Mouse (Mus musculus): Measurements from ENCODE around the gene Saa3. TPM values are rescaled to one million over a fixed set of nuclear protein-coding genes. Genes with fewer than 3 reads are reported as not detected.

The Saa3 gene
- total RNA-seq (2014; fragmentation: Nextera tagmentation), result not detected in 2 replicates
- 1.0 TPM in 1 of 2 replicates, not detected in the other for total RNA-seq (2017)
- not detected in 2 replicates for polyA plus RNA-seq (2012)

DNA sequence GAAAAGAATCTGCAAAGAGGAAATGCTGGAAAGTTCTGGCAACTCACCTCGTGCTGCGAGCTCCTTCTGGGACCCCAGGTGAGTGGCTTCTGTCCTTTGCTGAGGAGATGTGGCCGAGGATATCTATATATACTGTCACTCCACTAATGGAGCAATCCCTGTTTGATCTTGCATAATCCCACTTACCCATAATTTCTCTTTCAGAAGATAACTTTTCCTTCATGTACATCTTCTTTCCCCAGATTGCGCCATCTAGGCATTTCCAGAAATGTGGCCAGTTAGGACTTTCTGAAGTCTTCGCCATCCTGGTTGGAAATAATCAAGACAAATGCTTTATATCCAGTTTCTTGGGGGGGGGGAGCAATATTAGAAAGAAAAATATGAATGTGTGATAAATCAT, at the start of gene Saa3:
Gene Saa3, minus strand, starts transcription at position 101 of the 400 bp plus-strand sequence.
- H3K4me1 ChIP-seq (ENCODE audit: insufficient read depth, low read depth, low read length), result peaks cover 26% of the 10 kb centered on the region
- no peak for ATAC-seq (ENCODE audit: extremely low read depth, insufficient number of reproducible peaks, low FRiP score, poor library complexity, severe bottlenecking)
- DNase-seq (ENCODE audit: low spot score), result no peak
- H3K36me3 ChIP-seq (replicated peaks), result no peaks in the 10 kb centered on the region
- H3K27me3 ChIP-seq (ENCODE audit: insufficient read depth, low read length), result peaks cover 22% of the 10 kb centered on the region
- H3K4me3 ChIP-seq (ENCODE audit: low read depth, low read length), result no peak within 1 kb of the TSS
- TF ChIP-seq TAL1 (conservative IDR thresholded peaks at IDR 0.05; ENCODE audit: low read depth, low read length) (no peak), POLR2AphosphoS5 (IDR thresholded peaks at IDR 0.05; ENCODE audit: insufficient replicate concordance, low read depth, low read length) (no peak), CTCF (IDR thresholded peaks at IDR 0.05; ENCODE audit: low read depth, low read length) (no peak), GATA2 (IDR thresholded peaks at IDR 0.05; ENCODE audit: borderline replicate concordance, low read depth, low read length) (no peak), GATA1 (IDR thresholded peaks at IDR 0.05; ENCODE audit: borderline replicate concordance, low read length) (no peak)
- H3K9me3 ChIP-seq (replicated peaks), result no peaks in the 10 kb centered on the region

DNA sequence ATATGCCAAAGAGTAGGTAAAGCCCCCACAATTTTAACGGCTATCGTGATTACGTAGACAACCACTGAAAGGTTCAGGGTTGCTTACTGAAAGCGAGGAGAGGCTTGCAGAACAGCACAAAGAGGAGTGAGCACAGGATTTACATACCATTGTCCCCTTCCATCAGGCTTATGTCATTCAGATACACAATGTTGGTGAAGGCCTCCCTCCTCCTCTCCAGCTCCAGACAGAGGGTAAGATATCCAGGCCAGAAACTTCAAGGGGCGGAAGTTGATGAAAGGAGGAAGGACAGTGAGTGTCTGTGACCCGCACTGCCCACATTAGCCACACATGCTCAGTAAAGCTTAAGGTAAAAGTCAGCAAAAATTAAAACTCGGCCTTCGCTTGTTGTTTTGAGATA, 49.2 kb upstream of the Saa3 start:
- TF ChIP-seq GATA1 (IDR thresholded peaks at IDR 0.05; ENCODE audit: borderline replicate concordance, low read length) (no peak), GATA2 (IDR thresholded peaks at IDR 0.05; ENCODE audit: borderline replicate concordance, low read depth, low read length) (no peak), TAL1 (conservative IDR thresholded peaks at IDR 0.05; ENCODE audit: low read depth, low read length) (no peak), CTCF (IDR thresholded peaks at IDR 0.05; ENCODE audit: low read depth, low read length) (no peak), POLR2AphosphoS5 (IDR thresholded peaks at IDR 0.05; ENCODE audit: insufficient replicate concordance, low read depth, low read length) (no peak)
- peaks cover 83% of the 10 kb centered on the region for H3K36me3 ChIP-seq (replicated peaks)
- no peaks in the 10 kb centered on the region for H3K27me3 ChIP-seq (ENCODE audit: insufficient read depth, low read length)
- H3K9me3 ChIP-seq (replicated peaks), result no peaks in the 10 kb centered on the region
- H3K4me3 ChIP-seq (ENCODE audit: low read depth, low read length), result no peak overlapping the region
- H3K4me1 ChIP-seq (ENCODE audit: insufficient read depth, low read depth, low read length), result peaks cover 8% of the 10 kb centered on the region
- ATAC-seq (ENCODE audit: extremely low read depth, insufficient number of reproducible peaks, low FRiP score, poor library complexity, severe bottlenecking) (no peak), DNase-seq (ENCODE audit: low spot score) (no peak)

DNA sequence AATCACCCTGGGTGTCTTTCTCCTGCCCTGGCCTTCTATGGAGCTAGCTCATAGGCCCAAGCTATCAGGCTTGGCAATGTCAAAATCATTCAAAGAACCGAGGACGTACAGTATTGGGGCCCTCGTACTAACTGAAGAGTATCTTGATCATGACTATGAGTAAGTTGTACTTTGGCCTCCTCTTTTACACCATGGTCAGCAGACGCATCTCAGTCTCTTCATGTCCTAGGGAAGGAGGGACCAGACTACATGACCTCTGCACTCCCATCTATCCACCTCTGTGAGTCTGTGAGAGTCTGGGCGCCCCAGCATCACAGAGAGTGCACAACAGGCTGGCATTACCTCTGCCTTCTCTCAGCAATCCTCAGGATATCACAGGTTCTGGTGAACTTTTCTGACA, 47.1 kb upstream of the Saa3 start:
- DNase-seq (ENCODE audit: low spot score), result no peak
- no peak overlapping the region for H3K4me3 ChIP-seq (ENCODE audit: low read depth, low read length)
- TF ChIP-seq GATA1 (IDR thresholded peaks at IDR 0.05; ENCODE audit: borderline replicate concordance, low read length) (no peak), TAL1 (conservative IDR thresholded peaks at IDR 0.05; ENCODE audit: low read depth, low read length) (no peak), GATA2 (IDR thresholded peaks at IDR 0.05; ENCODE audit: borderline replicate concordance, low read depth, low read length) (no peak), CTCF (IDR thresholded peaks at IDR 0.05; ENCODE audit: low read depth, low read length) (no peak), POLR2AphosphoS5 (IDR thresholded peaks at IDR 0.05; ENCODE audit: insufficient replicate concordance, low read depth, low read length) (no peak)
- no peaks in the 10 kb centered on the region for H3K9me3 ChIP-seq (replicated peaks)
- no peak for ATAC-seq (ENCODE audit: extremely low read depth, insufficient number of reproducible peaks, low FRiP score, poor library complexity, severe bottlenecking)
- peaks cover 10% of the 10 kb centered on the region for H3K4me1 ChIP-seq (ENCODE audit: insufficient read depth, low read depth, low read length)
- H3K27me3 ChIP-seq (ENCODE audit: insufficient read depth, low read length), result no peaks in the 10 kb centered on the region
- H3K36me3 ChIP-seq (replicated peaks), result peaks cover 73% of the 10 kb centered on the region

DNA sequence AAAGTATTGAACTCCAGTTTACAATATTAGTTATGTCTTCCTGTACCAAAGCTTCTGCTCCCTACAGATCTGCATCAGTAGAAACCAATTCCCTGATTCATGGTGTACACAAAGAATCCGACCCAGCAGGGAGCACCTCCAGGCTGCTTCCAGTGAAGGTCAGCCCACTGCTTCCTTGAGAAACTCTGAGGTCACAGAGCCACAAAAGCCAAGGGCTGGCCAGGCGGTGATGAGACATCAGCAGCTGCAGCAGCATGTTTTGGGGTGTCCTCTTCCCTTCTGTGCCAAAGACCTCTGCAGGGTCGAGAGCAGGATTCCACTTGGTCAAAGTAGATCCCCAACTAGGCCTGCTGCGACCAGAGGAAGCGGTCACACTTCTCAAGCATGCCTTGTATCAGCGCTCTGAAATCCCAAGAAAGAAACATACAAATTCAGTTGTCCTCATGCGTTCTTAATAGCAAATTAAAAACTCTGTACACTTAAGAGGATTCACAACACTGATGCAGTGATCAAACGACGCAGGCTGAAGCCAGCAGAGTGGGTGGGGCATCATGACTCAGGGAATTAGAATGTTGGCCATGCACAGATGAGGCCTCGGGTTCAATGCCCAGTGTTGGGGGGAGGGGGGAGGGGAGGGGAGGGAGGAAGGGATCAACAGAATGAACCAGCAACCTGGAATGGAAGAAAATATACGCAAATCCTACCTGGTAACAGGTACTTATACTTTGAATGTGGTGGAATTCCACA, 45.7 kb upstream of the Saa3 start:
- Histone ChIP-seq H3K4me1 (ENCODE audit: insufficient read depth, low read depth, low read length) (peaks cover 10% of the 10 kb centered on the region), H3K4me3 (ENCODE audit: low read depth, low read length) (no peak overlapping the region), H3K27me3 (ENCODE audit: insufficient read depth, low read length) (no peaks in the 10 kb centered on the region), H3K36me3 (replicated peaks) (peaks cover 63% of the 10 kb centered on the region), H3K9me3 (replicated peaks) (no peaks in the 10 kb centered on the region)
- DNase-seq (ENCODE audit: low spot score) (no peak), ATAC-seq (ENCODE audit: extremely low read depth, insufficient number of reproducible peaks, low FRiP score, poor library complexity, severe bottlenecking) (no peak)
- TF ChIP-seq CTCF (IDR thresholded peaks at IDR 0.05; ENCODE audit: low read depth, low read length) (no peak), GATA2 (IDR thresholded peaks at IDR 0.05; ENCODE audit: borderline replicate concordance, low read depth, low read length) (no peak), POLR2AphosphoS5 (IDR thresholded peaks at IDR 0.05; ENCODE audit: insufficient replicate concordance, low read depth, low read length) (no peak), GATA1 (IDR thresholded peaks at IDR 0.05; ENCODE audit: borderline replicate concordance, low read length) (no peak), TAL1 (conservative IDR thresholded peaks at IDR 0.05; ENCODE audit: low read depth, low read length) (no peak)

DNA sequence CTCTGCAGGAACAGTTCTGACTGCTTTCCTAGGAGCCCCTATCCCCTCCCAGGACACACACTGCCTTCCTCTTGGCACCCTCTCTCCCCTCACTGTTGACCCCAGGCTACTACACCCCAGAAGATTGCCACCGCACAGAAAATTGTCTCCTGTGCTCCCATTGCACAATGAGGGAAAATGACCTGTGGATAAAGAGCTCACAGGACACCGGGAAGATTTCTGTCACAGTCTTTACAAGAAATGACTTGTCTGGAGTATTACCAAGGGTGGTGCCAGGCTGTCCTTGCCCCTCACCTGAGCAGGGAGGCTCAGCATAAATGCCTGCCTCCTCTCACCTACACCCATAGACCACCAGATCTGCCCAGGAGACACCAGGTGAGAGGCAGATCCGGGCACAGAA, 36.0 kb upstream of the Saa3 start, which contains the start of gene Saa2:
Gene Saa2, plus strand, starts transcription at position 301 of the 400 bp plus-strand sequence.
- DNase-seq (ENCODE audit: low spot score) (no peak), ATAC-seq (ENCODE audit: extremely low read depth, insufficient number of reproducible peaks, low FRiP score, poor library complexity, severe bottlenecking) (no peak)
- no peak for TF ChIP-seq GATA2 (IDR thresholded peaks at IDR 0.05; ENCODE audit: borderline replicate concordance, low read depth, low read length)
- H3K9me3 ChIP-seq (replicated peaks), result no peaks in the 10 kb centered on the region
- no peaks in the 10 kb centered on the region for H3K4me1 ChIP-seq (ENCODE audit: insufficient read depth, low read depth, low read length)
- H3K4me3 ChIP-seq (ENCODE audit: low read depth, low read length), result no peak within 1 kb of the TSS
- H3K36me3 ChIP-seq (replicated peaks), result no peaks in the 10 kb centered on the region
- H3K27me3 ChIP-seq (ENCODE audit: insufficient read depth, low read length), result peaks cover 28% of the 10 kb centered on the region

DNA sequence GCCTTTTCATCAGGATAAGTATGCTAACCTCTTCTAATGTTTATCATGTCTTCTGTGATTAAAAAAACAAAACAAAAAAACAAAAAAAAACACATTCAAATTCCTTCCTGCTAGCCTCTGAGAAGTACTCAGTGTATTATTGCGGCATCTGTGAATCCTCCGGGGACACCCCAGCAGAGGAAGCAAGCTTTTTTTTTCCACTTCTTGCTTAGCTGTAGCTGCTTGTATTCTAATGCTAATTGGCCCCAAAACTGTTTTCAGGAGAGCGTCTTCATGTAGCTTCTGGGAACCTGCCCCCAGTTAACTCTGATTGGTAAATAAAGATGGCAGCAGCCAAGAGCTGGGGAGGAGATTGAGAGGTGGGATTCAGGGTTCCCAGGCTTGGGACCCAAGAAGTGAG, 33.0 kb upstream of the Saa3 start:
- peaks cover 40% of the 10 kb centered on the region for H3K27me3 ChIP-seq (ENCODE audit: insufficient read depth, low read length)
- no peaks in the 10 kb centered on the region for H3K4me1 ChIP-seq (ENCODE audit: insufficient read depth, low read depth, low read length)
- H3K4me3 ChIP-seq (ENCODE audit: low read depth, low read length), result no peak overlapping the region
- H3K9me3 ChIP-seq (replicated peaks), result no peaks in the 10 kb centered on the region
- TF ChIP-seq POLR2AphosphoS5 (IDR thresholded peaks at IDR 0.05; ENCODE audit: insufficient replicate concordance, low read depth, low read length) (no peak), GATA1 (IDR thresholded peaks at IDR 0.05; ENCODE audit: borderline replicate concordance, low read length) (no peak), GATA2 (IDR thresholded peaks at IDR 0.05; ENCODE audit: borderline replicate concordance, low read depth, low read length) (no peak), CTCF (IDR thresholded peaks at IDR 0.05; ENCODE audit: low read depth, low read length) (no peak), TAL1 (conservative IDR thresholded peaks at IDR 0.05; ENCODE audit: low read depth, low read length) (no peak)
- ATAC-seq (ENCODE audit: extremely low read depth, insufficient number of reproducible peaks, low FRiP score, poor library complexity, severe bottlenecking), result no peak
- no peaks in the 10 kb centered on the region for H3K36me3 ChIP-seq (replicated peaks)
- no peak for DNase-seq (ENCODE audit: low spot score)

All from G1E (cell line).